Mouse (Mus musculus) cortical plate, adult 2 months (tissue): Measurements from ENCODE around the gene Mptx2.

Source experiments
- CTCF ChIP-seq: fragments of 200-500 bp; IDR thresholded peaks from 2 replicates; pipeline ENCODE4 v1.5.1; 2011; ENCODE audit warnings: mild to moderate bottlenecking, control low read depth, low read length; ENCODE audit not compliant: insufficient read depth; ENCODE audit errors: extremely low read depth
- POLR2A ChIP-seq: fragments of 200-500 bp; IDR thresholded peaks from 2 replicates; pipeline ENCODE4 v1.6.1; 2011; ENCODE audit warnings: mild to moderate bottlenecking, low read length, control low read depth; ENCODE audit not compliant: insufficient read depth; ENCODE audit errors: extremely low read depth

DNA sequence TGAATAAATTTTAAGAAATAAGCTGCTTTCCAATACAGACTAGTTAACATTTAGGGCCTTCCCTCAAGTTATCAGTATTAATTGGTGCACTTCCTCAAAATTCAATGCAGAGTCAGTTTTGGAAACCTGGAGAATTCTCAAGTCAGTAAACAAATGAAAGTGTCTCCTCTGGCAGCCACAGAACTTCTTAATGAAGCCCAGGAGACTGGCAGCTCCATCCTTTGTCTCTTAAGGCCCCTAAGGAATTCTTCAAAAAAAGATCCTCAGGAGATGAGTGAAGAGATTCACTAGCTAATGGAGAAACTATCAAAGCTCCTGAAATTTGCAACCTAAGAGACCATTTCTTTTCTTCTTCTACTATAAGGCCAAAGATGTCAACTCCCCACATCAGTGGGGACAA, 11.9 kb downstream of the Mptx2 start, which contains the start of gene Olfr418:
- no peak for TF ChIP-seq POLR2A
- no peak for TF ChIP-seq CTCF
